Mouse (Mus musculus): ENCODE measurements around the gene Sesn3. TPM values are rescaled to one million over a fixed set of nuclear protein-coding genes. Genes with fewer than 3 reads are reported as not detected.

The Sesn3 gene
- polyA plus RNA-seq (2017; shearing (Covaris generic)): 27.8 TPM

DNA sequence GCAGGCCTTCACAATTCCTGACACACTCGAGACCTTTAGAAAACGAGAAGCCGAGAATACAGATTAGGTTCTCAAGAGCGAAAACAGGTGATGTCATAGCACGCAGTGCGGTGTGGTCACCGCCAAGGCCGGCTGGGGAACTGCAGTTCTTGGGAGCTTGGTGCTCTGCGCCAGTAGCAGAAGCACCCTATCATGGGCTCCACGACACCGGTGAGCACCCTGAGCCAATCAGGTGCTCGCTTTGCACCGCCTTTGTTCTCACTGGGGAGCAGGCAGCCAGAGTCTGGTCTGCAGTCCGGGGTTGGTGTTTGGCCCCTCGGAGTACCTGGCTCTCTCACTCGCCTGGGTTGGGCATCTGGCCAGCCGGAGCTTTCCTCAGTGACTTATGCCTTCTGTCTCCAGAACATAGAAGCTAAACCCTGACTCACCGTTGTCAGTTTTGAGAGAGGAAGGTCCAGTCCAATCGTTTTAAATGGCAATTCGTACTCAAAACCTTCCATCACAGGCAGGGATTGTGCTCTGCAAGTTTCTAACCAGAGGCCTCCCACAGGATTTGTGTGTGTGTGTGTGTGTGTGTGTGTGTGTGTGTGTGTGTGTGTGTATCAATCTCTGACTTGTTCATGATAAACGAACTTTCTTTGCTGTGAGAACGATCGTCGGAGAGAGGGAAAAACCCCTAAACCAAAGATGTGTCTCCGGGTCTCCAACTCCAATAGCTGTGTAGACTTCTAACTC is at the start of gene Sesn3:
Gene Sesn3 (plus strand): TSS at position 82 of the 735 bp plus-strand sequence.

DNA sequence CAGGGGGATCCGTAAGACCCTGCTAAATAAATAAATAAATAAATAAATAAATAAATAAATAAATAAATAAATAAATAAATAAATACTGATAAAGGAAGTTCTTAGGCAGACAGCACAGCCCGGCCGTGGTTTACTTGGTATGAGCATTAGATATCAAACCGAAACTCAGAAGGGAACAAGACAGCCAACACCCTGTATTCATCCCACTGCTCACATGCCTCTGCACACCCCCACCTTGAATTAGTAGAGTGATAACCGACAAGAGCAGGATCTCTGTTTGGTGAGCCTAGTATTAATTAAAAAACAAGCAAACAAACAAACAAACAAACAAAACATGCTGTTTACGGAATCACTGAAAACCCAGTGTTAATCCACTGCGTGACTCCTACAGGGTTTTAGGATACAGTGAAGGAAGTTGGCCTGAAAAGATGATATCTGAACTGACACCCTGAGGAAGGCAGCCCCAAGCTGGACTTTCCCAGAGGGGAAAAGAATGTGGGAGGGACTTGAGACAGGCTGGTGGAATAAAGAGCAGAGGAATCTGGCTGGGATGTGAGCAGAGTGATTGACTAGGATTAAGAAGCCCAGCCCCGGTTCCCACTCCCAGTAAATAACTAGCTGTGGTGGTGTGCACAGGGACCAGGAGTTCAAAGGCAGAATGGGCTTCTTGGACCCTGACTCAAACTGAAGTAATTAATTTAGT is 106.6 kb downstream of the Sesn3 start, which contains the start of gene Endod1:
Gene Endod1 (minus strand): TSS at position 155 of the 703 bp plus-strand sequence.

Other genes starting within 250 kb of the Sesn3 start
- 62.1 TPM for gene Endod1, start 106.4 kb downstream of the Sesn3 start, polyA plus RNA-seq (2017; shearing (Covaris generic))
- gene Kdm4d, start 225.4 kb downstream of the Sesn3 start, polyA plus RNA-seq (2017; shearing (Covaris generic)): 0.79 TPM
- 216 TPM for gene Cwc15, start 225.6 kb downstream of the Sesn3 start, polyA plus RNA-seq (2017; shearing (Covaris generic))